Mouse (Mus musculus): Measurements from ENCODE around the gene Cc2d1a. TPM values are rescaled to one million over a fixed set of nuclear protein-coding genes. Genes with fewer than 3 reads are reported as not detected.

Cc2d1a gene
- 18.9 and 20.1 TPM in 2 replicates for polyA plus RNA-seq (2015; fragmentation: Nextera tagmentation; extraction: Ambion mirVana)

- DNase-seq (ENCODE audit: low spot score) = peak; percentile 97
These were observed at the start of gene Cc2d1a, which contains the start of gene 4930432K21Rik for GRCm38 (mm10) chr8:84147769-84148530. TSS of gene Cc2d1a (minus strand) at chr8:84147936. TSS of gene 4930432K21Rik (plus strand) at chr8:84148025.

DNA sequence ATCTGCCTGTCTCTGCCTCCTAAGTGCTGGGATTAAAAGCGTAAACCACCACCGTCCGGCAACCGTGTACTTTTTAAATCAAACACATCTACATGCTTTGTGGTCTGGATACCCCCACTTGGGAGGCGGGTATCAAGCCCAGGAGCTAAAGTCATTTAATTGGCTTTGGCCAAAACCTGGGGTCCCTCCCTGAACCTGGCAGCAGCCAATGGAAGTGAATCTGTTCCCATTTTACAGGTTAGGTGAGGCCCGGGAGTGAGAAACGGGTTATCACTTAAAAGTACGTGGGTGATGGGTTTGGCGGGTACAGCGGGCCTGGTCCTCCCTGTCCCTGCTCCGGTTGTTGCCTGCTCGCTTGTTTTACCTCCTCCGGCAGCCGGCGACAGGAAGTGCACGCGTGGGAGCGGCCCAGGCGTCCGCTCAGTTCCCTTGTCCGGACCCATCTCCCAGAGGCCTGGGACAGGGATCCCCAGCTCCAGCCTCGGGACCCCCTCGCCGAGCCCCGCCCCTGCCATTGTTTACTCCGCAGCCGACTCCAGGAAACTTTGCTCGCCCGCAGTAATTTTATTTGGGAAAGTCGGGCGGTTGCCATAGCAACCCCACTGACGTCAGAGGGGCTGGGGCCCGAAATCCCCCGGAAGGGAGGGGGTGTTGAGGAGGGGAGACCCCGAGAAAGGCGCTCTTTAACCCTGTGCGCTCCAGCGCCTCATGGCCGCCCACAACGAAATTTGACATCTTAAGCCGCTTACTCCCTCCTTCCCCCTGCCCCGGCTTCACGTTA is 49.6 kb upstream of the Cc2d1a start:
- DNase-seq (ENCODE audit: low spot score) = peak; percentile 92

DNA sequence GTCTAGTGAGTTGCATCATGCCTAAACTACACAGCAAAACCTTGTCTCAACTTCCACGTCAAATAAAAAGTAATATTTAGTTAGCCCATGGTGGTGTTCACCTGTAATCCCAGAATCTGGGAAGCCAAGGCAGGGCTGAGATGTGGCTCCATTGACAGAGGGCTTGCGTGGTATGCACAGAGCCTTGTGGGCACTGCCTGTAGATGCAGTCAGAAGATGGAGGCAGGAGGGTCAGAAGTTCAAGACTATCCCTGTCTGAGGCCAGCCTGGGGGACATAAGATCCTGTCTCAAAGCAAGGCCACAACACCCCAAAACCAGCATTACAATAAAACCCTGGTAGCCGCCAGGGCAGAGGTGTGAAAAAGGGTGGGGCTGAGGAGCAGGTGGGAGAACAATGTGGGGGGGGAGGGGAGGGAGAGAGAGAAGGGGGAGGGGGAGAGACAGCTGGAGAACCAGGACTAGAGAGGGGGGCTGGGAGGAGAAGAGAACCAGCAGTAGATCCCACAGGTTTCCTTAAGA is 46.5 kb upstream of the Cc2d1a start:
- DNase-seq (ENCODE audit: low spot score) = no peak

- DNase-seq (ENCODE audit: low spot score) = peak; percentile 48
These were observed 45.8 kb upstream of the Cc2d1a start for GRCm38 (mm10) chr8:84193566-84193965.

GRCm38 (mm10) chr8:84193161-84193560 is 45.4 kb upstream of the Cc2d1a start:
- DNase-seq (ENCODE audit: low spot score) = no peak

GRCm38 (mm10) chr8:84192555-84192954 is 44.8 kb upstream of the Cc2d1a start:
- DNase-seq (ENCODE audit: low spot score) = peak; percentile 42

- no peak for DNase-seq (ENCODE audit: low spot score)
These were observed 44.3 kb upstream of the Cc2d1a start for GRCm38 (mm10) chr8:84192023-84192422.

- DNase-seq (ENCODE audit: low spot score) = no peak
These were observed 42.6 kb upstream of the Cc2d1a start for GRCm38 (mm10) chr8:84190191-84190867.

GRCm38 (mm10) chr8:84189603-84190002 is 41.9 kb upstream of the Cc2d1a start:
- DNase-seq (ENCODE audit: low spot score) = no peak

GRCm38 (mm10) chr8:84188671-84189070 is 40.9 kb upstream of the Cc2d1a start:
- no peak for DNase-seq (ENCODE audit: low spot score)

DNA sequence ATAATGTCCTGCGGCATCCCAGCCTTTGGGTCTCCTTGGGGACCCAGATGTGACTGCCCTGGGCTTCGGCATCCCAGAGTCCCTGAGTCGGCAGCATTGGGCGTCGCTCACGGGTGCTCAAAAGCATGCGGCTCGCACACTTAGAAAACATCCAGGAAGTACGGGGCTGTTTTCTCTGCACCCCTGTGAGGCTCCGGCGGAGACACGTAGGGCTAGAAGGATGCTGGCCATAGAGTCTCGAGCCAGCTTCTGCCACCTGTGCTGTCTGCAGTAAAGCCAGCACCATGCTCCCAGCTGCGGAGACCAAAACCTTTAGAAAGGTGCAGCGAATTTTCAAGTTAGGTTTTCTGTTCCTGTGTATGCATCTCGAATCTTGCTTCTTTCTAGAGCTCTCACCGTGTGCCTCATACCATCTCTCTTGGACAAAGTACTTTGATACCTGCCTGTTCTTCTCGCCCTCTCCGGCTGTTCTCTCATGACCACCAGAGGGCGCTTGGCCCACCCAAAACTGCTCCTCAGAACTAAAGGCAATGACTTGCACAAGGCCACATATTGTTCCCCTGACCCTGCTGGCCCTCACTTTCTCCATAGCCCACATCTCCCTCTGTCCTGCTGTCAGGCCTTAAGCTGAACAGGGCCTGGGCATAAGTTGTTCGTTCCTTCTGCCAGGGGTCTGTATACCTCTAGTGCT is 39.5 kb upstream of the Cc2d1a start:
- peak; percentile 89 for DNase-seq (ENCODE audit: low spot score)

DNA sequence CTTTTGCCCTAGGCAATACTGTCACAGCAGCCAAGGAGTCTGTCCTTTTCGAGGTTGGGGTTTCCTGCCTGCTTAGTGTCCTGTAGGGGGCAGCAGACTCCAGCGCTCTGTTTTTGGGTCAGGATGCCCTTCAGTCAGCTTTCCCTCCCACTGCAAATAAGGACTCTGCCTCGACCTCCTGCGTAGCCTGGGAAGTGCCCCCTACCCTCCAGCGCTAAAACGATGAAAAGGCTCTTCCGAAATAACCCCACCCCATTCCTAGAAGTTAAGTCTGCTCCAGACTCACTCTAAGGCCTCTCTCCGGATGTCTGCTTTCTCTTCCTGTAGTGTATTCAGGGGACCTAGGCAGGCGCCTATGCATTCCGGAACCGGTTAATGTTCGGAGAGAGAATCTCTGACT is 38.8 kb upstream of the Cc2d1a start:
- DNase-seq (ENCODE audit: low spot score) = peak; percentile 86

GRCm38 (mm10) chr8:84185117-84185516 is 37.4 kb upstream of the Cc2d1a start, which contains the start of gene Nanos3:
TSS of gene Nanos3 (minus strand) at chr8:84185217.
- no peak for DNase-seq (ENCODE audit: low spot score)

DNA sequence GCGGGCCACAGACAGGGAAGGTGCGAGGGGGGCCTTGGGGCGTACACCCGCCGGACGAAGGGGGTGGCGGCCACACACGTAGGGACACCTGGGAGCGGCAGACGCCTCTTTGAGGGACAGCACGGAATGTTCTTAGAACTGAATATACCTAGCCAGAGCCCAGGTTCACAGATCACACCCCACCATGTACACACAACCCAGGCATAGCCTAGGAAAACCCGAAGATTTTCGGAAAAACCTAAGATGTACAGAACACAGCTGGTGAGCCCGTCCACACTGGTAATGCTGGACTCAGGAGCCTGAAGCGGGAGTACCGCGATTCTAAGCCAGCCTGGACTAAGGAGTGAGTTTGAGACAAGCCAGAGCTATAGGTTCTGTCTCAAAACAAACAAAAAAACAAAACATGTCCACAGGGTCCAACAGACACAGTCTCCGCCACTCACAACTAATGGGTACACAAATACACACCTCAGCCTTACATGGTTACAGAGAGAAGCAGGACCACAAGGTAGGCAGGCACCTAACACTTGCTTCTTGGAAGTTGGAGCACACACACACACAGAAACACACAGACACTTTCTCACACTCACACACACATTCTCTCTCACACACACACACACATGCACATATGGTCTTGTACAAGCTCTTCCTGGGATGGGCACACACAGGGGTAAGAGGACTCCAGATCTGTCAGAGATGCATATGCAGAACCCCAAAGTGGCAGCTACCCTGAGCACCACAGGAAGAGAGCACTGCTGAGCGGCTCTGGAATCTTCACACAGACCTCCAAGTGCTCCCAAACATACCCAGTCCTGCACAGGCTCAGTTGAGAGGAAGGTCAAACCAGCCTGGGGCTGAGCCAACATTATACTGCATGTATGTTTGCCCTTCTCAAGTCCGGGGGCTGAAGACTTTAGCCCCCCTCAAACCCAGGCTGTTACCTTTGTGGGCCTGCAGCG is 36.6 kb upstream of the Cc2d1a start:
- DNase-seq (ENCODE audit: low spot score) = no peak

DNA sequence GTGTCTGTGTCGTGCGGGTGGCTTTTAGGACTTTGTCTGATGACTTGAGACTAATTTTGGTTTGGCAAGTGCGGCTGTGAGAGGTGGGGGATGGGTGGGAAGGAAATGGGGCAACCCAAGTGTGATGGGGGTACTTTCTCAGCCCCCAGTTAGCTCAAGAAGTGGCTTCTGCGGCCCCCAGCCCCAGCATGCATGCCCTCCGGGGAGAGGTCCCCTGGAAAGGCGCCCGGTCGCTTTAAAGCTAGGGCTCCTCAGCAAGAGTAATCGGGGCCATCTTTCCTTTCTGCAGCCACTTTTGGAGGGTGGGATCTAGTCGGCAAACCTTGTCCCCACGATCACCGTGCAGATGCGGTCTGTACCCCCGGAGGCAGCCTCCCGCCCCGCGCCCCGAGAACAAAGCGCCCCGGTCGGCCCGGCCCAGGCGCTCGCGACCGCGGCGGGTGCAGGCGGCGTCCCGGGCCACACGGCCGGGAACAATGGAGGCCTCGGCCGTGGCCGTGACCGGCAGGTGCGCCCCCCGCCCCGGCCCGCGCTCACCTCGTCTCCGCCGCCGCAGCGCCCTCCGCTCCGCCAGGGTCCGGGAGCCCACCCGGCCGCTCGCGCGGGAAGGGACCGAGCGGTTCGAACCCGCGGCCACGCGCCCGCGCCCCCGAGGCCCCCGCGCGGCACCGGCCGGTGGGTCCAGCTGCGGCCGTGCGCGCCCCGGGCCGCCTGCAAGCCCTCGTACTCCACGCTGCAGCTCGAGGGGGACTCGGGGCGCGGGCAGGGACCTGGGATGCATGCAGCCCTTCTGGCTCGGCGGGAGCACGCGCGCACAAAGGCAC is 35.7 kb upstream of the Cc2d1a start:
- peak; percentile 79 for DNase-seq (ENCODE audit: low spot score)

DNA sequence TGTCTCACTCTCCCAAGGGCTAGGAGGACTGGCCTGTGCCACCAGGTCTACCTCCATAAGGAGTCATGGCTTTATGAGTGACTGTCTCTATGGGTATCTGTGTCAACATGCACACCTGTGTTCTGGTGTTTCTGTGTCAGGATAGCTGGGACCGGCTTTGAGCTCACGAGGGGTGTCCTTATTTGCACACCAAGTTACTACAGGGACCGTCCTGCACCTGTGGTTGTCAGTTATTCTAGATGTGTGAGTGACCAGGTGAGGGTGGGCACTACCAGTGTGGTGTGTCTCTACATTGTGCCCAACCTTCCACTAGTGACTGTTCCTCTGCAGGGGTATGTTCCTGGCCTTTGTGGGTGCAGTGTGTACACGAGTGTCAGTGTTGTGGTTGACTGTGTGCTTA is 35.1 kb upstream of the Cc2d1a start:
- peak; percentile 49 for DNase-seq (ENCODE audit: low spot score)

DNA sequence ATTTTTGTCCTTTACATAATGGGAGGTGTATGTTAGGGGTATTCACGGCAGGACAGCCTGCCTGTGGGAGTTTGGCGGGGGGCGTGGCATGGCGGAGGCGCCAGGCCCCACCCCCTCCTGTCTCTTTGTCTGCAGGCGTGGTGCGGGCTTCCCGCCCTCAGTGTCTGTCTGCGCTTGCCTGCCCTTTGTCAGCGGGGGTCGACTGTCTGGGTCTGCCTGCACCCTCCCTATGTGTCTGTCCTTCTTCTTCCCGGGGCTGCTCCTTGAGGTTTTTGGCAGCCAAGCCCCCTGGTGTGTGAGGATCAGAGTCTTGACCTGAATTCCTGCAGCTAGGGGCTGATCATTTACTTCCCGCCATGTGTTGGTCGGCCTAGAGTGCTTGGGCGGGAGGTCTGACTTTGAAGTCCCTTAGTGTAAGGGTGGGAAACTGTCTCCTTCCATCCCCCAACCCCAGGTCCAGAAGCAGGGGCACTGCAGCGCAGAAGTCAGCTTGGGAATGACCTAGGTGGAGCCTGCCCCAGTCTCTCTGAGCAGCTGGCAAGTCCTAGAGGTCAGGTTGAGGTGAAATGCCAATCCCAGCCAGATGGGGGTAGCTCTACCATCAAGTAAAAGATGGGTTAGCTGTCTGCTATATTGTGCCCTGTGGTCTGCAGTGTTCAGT is 32.9 kb upstream of the Cc2d1a start:
- peak; percentile 68 for DNase-seq (ENCODE audit: low spot score)

GRCm38 (mm10) chr8:84179946-84180345 is 32.2 kb upstream of the Cc2d1a start:
- no peak for DNase-seq (ENCODE audit: low spot score)
